Mouse (Mus musculus) limb, embryonic 10.5 days (tissue): Measurements from ENCODE around the gene Dkk3. TPM values are rescaled to one million over a fixed set of nuclear protein-coding genes. Genes with fewer than 3 reads are reported as not detected.
"Not testable (repeated sequence)": the region's sequence is repeated elsewhere in the genome, so short reads cannot be mapped to it uniquely, and the experiment has no call there.

Experiments
- DNase-seq: peaks from one replicate; pipeline ENCODE4 v3.0.0-alpha.2; 2017; ENCODE audit warnings: low spot score
- H3K27ac ChIP-seq: fragments of 300-500 bp; sonication (generic); 2 replicates; pipeline ENCODE4 v1.5.1; 2016; ENCODE audit warnings: mild to moderate bottlenecking
- H3K27me3 ChIP-seq: fragments of 300-500 bp; sonication (generic); 2 replicates; pipeline ENCODE4 v1.6.1; 2016; ENCODE audit warnings: low read depth, mild to moderate bottlenecking; ENCODE audit not compliant: poor library complexity, severe bottlenecking
- H3K36me3 ChIP-seq: fragments of 300-500 bp; sonication (generic); 2 replicates; pipeline ENCODE4 v1.6.1; 2016; ENCODE audit warnings: mild to moderate bottlenecking, moderate library complexity
- H3K4me1 ChIP-seq: fragments of 300-500 bp; sonication (generic); 2 replicates; pipeline ENCODE4 v1.6.1; 2016
- H3K4me3 ChIP-seq: fragments of 300-500 bp; sonication (generic); 2 replicates; pipeline ENCODE4 v1.5.1; 2016; ENCODE audit warnings: mild to moderate bottlenecking, moderate library complexity
- H3K9me3 ChIP-seq: fragments of 300-500 bp; sonication (generic); replicated peaks from 2 replicates; pipeline ENCODE4 v1.6.1; 2016; ENCODE audit warnings: mild to moderate bottlenecking
- WGBS: fragments of 180-500 bp; shearing (Covaris S2); methylation state at CpG from one replicate; pipeline ENCODE4 v1.1.7; 2016; 5-methylcytosine and 5-hydroxymethylcytosine counted together
- polyA plus RNA-seq: library from polyadenylated mRNA; unstranded; fragments of >200 nt; fragmentation: Nextera tagmentation; extraction: Ambion mirVana; gene quantifications from 2 replicates; pipeline ENCODE4 v1.2.1, GENCODE M21; 2016

Dkk3 gene
- polyA plus RNA-seq, 1 experiment from 2014 or later = 6.3 TPM

DNA sequence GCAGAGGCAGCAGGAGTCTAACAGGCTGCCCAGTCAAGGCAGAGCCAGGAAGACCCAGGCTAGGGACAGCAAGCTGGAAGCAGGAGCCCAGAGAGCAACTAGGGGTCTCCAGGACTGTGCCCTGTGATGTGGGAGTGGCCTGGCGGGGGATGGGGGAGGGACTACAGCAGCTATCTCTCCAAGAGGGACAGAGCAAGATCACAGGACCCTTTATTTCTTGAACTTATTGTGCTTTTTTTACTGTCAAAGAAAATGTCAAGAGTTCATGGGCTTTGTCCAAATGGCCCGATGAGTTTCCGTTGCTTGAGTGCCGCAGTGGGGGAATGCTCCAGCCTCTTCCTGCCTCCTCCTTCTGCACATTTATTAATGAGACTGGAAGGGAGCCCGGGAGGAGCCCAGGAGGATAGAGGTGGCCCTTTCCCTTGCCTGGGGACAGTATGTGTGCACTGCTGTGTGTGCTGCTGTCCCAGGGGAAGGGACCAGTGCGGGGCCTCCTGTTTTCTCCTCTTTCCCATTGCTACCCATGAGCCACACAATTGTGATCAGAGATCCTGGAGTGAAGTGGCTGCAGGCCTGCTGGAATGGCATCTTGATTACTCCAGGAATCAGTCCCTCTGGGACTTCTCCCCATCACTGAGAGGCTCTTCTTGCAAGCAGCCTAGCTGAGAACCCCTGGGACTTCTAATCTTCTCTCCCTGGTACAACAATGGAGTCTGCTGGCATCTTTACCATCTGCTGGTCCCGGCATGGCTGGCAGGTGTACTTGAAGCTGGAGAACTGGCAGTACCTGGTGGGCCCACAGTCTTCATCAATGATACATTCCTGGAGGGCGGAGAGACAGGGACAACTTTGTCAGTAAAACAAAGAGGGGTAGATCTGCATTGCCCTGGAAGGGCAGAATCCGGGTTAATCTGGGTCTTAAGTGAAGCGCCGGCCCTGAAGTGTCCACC lies 37.7 kb downstream of the Dkk3 start:
- no peaks in the 10 kb centered on the region for H3K9me3 ChIP-seq
- no peaks in the 10 kb centered on the region for H3K27me3 ChIP-seq
- WGBS = 71% methylated on average over 11 of the region's 11 CpGs
- no peaks in the 10 kb centered on the region for H3K36me3 ChIP-seq
- DNase-seq = no peak
- H3K27ac ChIP-seq = peak overlapping the region; percentile 83
- peaks cover 55% of the 10 kb centered on the region for H3K4me1 ChIP-seq
- 0 out of 2 replicates have a peak overlapping the region, but pooled peaks have one; percentile 6 for H3K4me3 ChIP-seq

DNA sequence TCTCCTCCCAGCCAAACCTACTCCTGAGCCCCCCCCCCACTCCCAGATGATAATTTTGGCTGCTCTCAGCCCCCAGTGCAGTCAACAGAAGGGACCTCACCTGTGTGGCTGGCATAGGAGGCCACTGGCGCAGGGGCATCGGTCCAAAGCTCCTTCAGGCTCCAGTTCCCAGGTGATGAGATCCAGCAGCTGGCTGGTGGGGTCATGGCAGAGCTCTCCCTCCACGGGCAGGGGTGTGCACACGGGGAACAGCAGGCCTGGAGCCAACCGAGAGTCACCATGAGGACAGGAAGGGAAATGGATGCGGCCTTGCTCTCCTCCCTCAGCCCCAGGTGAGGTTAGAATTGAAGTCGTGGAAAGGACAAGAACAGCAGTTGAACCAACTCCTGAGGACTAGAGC lies 39.6 kb downstream of the Dkk3 start:
- DNase-seq = no peak
- Histone ChIP-seq H3K9me3 (no peaks in the 10 kb centered on the region), H3K36me3 (0 out of 2 replicates have a peak, but pooled peaks cover 3% of the 10 kb centered on the region), H3K27me3 (no peaks in the 10 kb centered on the region), H3K4me3 (no peak overlapping the region), H3K27ac (peak overlapping the region; percentile 50; the same call in 1 of the 2 replicates), H3K4me1 (peaks cover 46% of the 10 kb centered on the region)
- WGBS = 88% methylated on average over 7 of the region's 7 CpGs

DNA sequence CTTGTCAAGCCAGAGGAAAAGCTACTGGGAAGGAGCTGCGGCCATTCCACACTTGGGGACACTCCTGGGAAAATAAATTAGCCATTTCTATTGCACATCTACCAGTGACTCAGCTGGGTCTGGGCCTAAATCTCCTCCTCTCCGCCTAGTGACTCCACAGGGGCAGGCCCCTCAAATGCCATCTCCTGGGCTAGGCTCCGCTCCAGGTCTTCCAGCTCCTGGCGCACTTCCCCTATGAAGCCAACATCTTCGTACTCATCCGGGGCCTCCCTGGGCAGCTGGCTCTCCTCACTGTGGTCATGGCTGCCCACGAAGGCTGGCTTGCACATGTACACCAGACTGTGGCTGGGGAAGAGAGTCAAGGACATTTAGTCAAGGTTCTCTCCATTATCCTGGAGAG lies 40.8 kb downstream of the Dkk3 start:
- DNase-seq = no peak
- Histone ChIP-seq H3K4me3 (no peak overlapping the region), H3K27ac (no peak overlapping the region), H3K36me3 (peaks cover 3% of the 10 kb centered on the region; the same call in 1 of the 2 replicates), H3K9me3 (no peaks in the 10 kb centered on the region), H3K27me3 (no peaks in the 10 kb centered on the region), H3K4me1 (peaks cover 35% of the 10 kb centered on the region)
- WGBS = 91% methylated on average over 7 of the region's 7 CpGs

DNA sequence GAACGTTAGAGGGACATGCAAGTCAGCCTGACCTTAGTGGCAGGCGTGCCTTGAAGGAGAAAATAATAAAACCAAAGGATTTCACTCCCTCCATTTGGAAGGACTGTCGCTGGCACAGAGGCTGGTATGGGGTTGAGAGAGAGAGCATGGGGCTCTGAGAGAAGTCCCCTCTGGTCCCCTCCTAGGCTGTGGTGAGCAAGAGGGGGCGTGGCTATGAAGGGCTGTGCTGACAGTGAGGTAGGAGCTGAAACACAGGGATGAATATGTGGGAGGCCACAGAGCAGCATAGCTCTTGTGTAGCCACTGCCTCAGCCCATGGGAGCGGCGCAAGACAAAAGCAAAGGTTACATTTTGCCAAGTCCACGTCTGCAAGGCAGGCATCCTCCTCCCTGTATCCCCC lies 41.4 kb downstream of the Dkk3 start:
- Histone ChIP-seq H3K4me1 (peaks cover 29% of the 10 kb centered on the region), H3K36me3 (peaks cover 7% of the 10 kb centered on the region), H3K27me3 (no peaks in the 10 kb centered on the region), H3K9me3 (no peaks in the 10 kb centered on the region), H3K27ac (no peak overlapping the region; the same call in 1 of the 2 replicates), H3K4me3 (no peak overlapping the region)
- DNase-seq = no peak
- WGBS = 84% methylated on average over 7 of the region's 7 CpGs

DNA sequence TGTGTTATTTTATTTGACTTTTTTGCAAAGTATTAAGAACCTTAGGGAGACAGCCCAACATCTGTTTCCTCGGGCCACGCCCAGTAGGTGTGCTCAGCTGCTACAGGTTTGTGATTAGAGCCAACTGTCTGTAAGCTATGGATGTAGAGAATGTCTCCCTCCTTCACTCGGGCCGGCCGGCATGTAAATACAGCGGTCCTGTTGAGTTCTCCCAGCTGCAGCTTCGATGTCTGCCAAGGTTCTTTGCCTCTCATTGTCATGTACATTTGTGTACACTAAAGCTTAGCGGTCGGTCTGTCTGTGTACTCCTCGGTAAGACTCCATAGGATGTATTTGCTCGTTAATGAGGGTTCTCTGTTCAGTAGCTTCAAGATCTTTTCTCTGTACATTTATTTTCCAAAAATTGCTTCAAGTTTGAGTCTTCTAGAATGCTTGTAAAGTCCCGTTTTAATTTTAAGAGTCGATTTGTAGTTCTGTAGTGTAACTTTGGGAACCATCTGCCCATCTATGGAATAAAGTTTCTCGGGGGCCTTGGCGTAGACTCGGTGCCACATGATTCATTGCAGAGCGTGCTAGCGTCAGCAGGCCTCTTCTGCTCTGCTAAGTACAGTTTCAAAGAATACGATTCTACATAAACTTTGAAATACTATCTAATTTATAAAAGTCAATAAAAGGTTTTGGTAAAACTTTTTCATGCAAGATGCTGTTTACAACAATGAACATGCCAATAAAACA lies 48.1 kb downstream of the Dkk3 start:
- Histone ChIP-seq H3K9me3 (no peaks in the 10 kb centered on the region), H3K4me1 (no peaks in the 10 kb centered on the region), H3K36me3 (peaks cover 72% of the 10 kb centered on the region), H3K27ac (no peak overlapping the region), H3K27me3 (no peaks in the 10 kb centered on the region), H3K4me3 (no peak overlapping the region)
- no peak for DNase-seq
- 94% methylated on average over 19 of the region's 19 CpGs for WGBS

DNA sequence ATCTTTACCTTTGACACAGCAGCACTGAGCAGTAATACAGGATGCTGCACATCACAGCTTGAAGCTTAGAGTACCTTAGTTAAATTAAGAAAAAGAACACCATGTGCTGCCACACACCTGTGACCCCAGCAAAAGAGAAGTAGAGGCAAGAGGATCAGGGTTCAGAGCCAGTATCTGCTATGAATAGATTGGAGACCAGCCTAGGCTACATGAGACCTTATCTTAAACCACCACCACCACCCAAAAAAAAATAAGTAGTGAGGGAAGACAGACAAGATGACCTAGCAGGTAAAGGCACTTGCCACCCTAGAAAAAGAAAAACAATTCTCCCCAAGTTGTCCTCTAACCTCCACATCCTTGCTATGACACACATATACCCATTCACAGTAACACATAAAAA lies 50.1 kb downstream of the Dkk3 start:
- peaks cover 90% of the 10 kb centered on the region for H3K36me3 ChIP-seq
- H3K9me3 ChIP-seq = no peaks in the 10 kb centered on the region
- H3K27ac ChIP-seq = no peak overlapping the region
- no peak for DNase-seq
- H3K4me1 ChIP-seq = no peaks in the 10 kb centered on the region
- H3K4me3 ChIP-seq = no peak overlapping the region
- H3K27me3 ChIP-seq = no peaks in the 10 kb centered on the region

DNA sequence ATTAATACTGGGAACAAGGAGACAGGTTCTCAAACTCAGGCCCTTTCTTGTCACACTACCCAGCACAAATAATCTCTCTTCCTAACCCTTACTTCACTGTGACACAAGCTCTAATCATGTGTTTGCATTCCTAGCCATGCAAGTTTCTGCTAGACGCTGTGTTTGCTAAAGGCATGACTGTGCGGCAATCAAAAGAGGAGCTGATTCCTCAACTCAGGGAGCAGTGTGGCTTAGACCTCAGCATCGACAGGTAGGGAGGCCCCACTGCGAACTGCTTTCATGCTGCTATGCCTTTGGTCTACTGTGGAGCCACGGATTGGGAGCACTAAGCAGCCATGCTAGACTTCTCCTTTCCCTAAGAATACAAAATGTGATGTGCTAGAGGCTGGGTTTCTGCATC lies 55.0 kb downstream of the Dkk3 start:
- no peaks in the 10 kb centered on the region for H3K9me3 ChIP-seq
- no peak overlapping the region for H3K4me3 ChIP-seq
- no peak for DNase-seq
- peaks cover 99% of the 10 kb centered on the region for H3K36me3 ChIP-seq
- H3K27me3 ChIP-seq = no peaks in the 10 kb centered on the region
- H3K4me1 ChIP-seq = no peaks in the 10 kb centered on the region
- 85% methylated on average over 5 of the region's 5 CpGs for WGBS
- no peak overlapping the region for H3K27ac ChIP-seq

DNA sequence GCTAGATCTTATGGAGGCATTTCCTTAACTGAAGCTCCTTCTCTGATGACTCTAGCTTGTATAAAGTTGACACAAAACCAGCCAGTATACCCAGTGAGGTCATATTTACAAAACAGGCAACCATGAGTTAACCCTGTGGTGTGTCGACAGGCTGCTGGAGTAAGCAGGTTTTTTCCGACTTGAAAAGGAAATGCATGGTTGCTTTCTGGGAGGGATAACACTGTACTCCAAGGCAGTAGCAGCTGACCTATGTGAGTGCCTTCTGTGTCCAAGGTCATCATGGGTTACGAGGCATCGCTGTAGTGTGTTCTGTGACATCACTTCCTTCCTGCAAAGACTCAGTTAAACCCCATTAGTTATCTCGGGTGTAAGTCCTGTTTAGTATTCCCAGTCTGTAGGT lies 55.9 kb downstream of the Dkk3 start:
- Histone ChIP-seq H3K27ac (no peak overlapping the region), H3K4me1 (no peaks in the 10 kb centered on the region), H3K27me3 (no peaks in the 10 kb centered on the region), H3K4me3 (no peak overlapping the region), H3K36me3 (peaks cover 99% of the 10 kb centered on the region), H3K9me3 (no peaks in the 10 kb centered on the region)
- 79% methylated on average over 5 of the region's 5 CpGs for WGBS
- no peak for DNase-seq

DNA sequence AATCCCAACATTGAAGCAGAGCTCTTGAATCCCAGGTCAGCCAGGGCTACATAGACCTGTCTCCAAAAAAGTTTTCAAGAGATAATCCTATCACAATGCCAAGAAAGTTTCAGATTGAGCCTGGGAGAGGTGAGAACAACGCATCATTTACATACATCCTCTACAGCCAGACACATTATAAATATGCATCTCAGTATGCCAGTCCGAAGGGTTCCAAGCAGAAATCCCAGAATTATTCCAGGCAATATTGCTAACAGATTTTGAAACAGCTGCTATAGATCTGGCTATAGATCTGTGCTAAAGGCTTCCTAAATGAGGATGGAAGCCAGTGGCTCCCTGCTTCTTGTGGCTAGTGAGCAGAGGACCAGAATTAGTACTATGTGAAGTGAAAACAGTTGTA lies 58.0 kb downstream of the Dkk3 start:
- Histone ChIP-seq H3K27me3 (no peaks in the 10 kb centered on the region), H3K27ac (no peak overlapping the region), H3K4me3 (no peak overlapping the region), H3K4me1 (no peaks in the 10 kb centered on the region), H3K9me3 (no peaks in the 10 kb centered on the region), H3K36me3 (peaks cover 99% of the 10 kb centered on the region)
- DNase-seq = no peak
- 95% methylated on average over 2 of the region's 2 CpGs for WGBS

DNA sequence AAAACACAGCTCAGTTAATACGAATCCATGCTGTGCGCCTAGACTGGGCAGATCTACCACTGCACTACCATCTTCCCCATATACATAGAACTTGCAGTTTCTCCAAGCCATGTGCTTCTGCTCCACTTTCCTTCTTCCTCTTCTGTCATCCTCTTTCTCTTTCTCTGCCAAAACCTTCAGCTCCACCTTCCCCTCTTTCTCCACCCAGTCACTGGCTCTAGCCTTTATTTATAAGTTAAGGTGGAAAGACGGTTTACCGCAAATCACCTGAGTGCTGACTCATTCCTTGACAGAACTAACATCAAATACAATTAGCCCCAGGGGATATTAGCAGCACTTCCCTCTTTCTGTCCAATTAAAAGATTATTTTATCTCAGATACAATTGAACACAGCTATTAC lies 63.9 kb downstream of the Dkk3 start:
- not testable (repeated sequence) for DNase-seq

DNA sequence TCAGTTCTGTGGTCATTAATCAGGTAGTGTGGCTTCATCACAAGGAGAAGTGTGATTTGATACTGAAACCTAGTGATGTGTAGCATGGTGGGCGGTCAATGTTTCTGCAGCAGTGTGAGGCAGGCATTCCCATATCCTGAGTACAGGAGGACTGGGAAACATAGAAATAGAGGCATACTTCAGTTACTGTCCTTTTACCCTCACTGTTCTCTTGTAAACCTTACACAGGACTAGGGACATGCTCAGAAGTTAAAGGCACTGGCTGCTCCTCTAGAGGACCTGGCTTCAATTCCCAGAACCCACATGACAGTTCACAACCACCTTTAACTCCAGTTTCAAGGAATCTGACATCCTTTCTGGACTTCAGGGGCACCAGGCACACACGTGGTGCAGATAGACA lies 72.7 kb downstream of the Dkk3 start:
- Histone ChIP-seq H3K4me1 (no peaks in the 10 kb centered on the region), H3K27me3 (no peaks in the 10 kb centered on the region), H3K36me3 (peaks cover 91% of the 10 kb centered on the region), H3K4me3 (no peak overlapping the region), H3K9me3 (no peaks in the 10 kb centered on the region), H3K27ac (no peak overlapping the region)
- DNase-seq = no peak
- WGBS = 92% methylated on average over 2 of the region's 2 CpGs

More for the DNA sequence above, 63.9 kb downstream of the Dkk3 start:
- H3K4me1 ChIP-seq, H3K27me3 ChIP-seq, H3K4me3 ChIP-seq, H3K27ac ChIP-seq, H3K9me3 ChIP-seq: not testable (repeated sequence)
- 95% methylated on average over 4 of the region's 4 CpGs for WGBS
- peaks cover 99% of the 10 kb centered on the region for H3K36me3 ChIP-seq

DNA sequence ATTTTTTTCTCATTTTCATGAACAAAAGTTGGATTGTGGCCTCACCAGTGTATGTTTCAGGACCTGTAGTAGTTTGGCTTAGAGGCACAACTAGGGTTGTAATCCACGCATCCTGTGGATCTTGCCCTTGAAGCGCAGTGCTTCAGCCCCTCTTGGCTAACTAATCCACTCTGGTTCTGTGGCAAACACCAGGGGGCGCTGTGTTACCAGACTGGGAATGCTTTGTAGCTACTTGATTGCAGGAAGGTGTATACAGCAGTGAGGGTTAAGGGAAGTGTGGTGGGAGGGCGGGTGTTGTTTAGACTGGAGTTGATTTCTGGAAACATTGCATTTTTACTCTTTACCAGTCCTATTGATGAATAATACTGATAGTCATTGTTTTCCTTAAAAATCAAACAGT lies 73.8 kb downstream of the Dkk3 start:
- Histone ChIP-seq H3K4me1 (no peaks in the 10 kb centered on the region), H3K9me3 (no peaks in the 10 kb centered on the region), H3K36me3 (peaks cover 91% of the 10 kb centered on the region), H3K27me3 (no peaks in the 10 kb centered on the region), H3K4me3 (no peak overlapping the region), H3K27ac (no peak overlapping the region)
- WGBS = 39% methylated on average over 4 of the region's 4 CpGs
- peak; percentile 92 for DNase-seq

DNA sequence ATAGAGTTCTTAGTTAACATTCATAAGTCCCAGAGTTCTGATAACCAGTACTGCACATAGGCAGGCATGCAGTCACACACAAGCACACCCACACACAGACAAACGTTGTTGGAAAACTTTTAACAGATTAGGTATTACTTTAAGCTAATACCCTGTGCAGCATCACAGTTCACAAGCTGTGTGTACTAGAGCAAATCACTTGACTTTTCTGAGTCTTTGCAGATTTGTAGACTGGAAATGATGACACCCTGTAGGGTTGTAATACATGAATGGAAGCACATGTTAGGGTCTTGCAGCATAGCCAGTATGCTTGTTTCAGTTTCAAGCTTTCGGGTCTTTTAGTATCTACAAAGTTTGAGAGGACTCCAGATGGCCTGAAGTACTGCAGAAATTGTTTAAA lies 74.6 kb downstream of the Dkk3 start:
- WGBS = 92% methylated on average over 2 of the region's 2 CpGs
- Histone ChIP-seq H3K4me1 (no peaks in the 10 kb centered on the region), H3K36me3 (peaks cover 90% of the 10 kb centered on the region), H3K4me3 (no peak overlapping the region), H3K27ac (no peak overlapping the region), H3K9me3 (no peaks in the 10 kb centered on the region), H3K27me3 (no peaks in the 10 kb centered on the region)
- DNase-seq = no peak
